Mouse (Mus musculus) adrenal gland, postnatal 10 days (tissue): ENCODE measurements at regions not wholly inside any gene's neighbourhood (a gene's known extent, or its start where the extent isn't known, plus 50 kb on each side); places are given as distances from the start of the nearest gene placed in this dataset.

ENCODE experiments used
- DNase-seq: peaks from one replicate; pipeline ENCODE4 v3.0.0; 2021; ENCODE audit warnings: mixed read lengths

- DNase-seq, result no peak
Measured at GRCm38 (mm10) chr12:51016081-51016480, 331.8 kb upstream of the G2e3 start.

- no peak for DNase-seq
Measured at GRCm38 (mm10) chr12:51009644-51010043, 338.2 kb upstream of the G2e3 start.

GRCm38 (mm10) chr12:51001722-51002592 lies 345.9 kb upstream of the G2e3 start:
- DNase-seq, result no peak

GRCm38 (mm10) chr12:51001096-51001495 lies 346.8 kb upstream of the G2e3 start:
- no peak for DNase-seq

GRCm38 (mm10) chr12:51000281-51001075 lies 347.4 kb upstream of the G2e3 start:
- no peak for DNase-seq

GRCm38 (mm10) chr12:50999295-51000237 lies 348.3 kb upstream of the G2e3 start:
- DNase-seq, result peak; percentile 87

GRCm38 (mm10) chr12:50995664-50996063 lies 346.8 kb upstream of the Prkd1 start:
- DNase-seq, result no peak

- DNase-seq, result no peak
Measured at GRCm38 (mm10) chr12:50989561-50990325, 340.8 kb upstream of the Prkd1 start.

- DNase-seq, result no peak
Measured at GRCm38 (mm10) chr12:50981318-50981717, 332.4 kb upstream of the Prkd1 start.

- DNase-seq, result no peak
Measured at GRCm38 (mm10) chr12:50980800-50981199, 331.9 kb upstream of the Prkd1 start.

GRCm38 (mm10) chr12:50970759-50971122 lies 321.8 kb upstream of the Prkd1 start:
- no peak for DNase-seq

GRCm38 (mm10) chr12:50969887-50970758 lies 321.2 kb upstream of the Prkd1 start:
- no peak for DNase-seq

GRCm38 (mm10) chr12:50969402-50969801 lies 320.5 kb upstream of the Prkd1 start:
- no peak for DNase-seq

GRCm38 (mm10) chr12:50967168-50967810 lies 318.4 kb upstream of the Prkd1 start:
- DNase-seq, result no peak

- DNase-seq, result no peak
Measured at GRCm38 (mm10) chr12:50953971-50954370, 305.1 kb upstream of the Prkd1 start.

GRCm38 (mm10) chr12:50947035-50947434 lies 298.1 kb upstream of the Prkd1 start:
- DNase-seq, result no peak

- peak; percentile 71 for DNase-seq
Measured at GRCm38 (mm10) chr12:50943741-50944521, 295.0 kb upstream of the Prkd1 start.

- DNase-seq, result no peak
Measured at GRCm38 (mm10) chr12:50943340-50943739, 294.4 kb upstream of the Prkd1 start.

GRCm38 (mm10) chr12:50935516-50935915 lies 286.6 kb upstream of the Prkd1 start:
- no peak for DNase-seq
